Mouse (Mus musculus) testis, postnatal 14 days (tissue): Measurements from ENCODE around the gene Rhod.

Experiments used
- DNase-seq: peaks from one replicate; pipeline ENCODE4 v3.0.0; 2021; ENCODE audit warnings: low spot score

Gene Rhod

DNA sequence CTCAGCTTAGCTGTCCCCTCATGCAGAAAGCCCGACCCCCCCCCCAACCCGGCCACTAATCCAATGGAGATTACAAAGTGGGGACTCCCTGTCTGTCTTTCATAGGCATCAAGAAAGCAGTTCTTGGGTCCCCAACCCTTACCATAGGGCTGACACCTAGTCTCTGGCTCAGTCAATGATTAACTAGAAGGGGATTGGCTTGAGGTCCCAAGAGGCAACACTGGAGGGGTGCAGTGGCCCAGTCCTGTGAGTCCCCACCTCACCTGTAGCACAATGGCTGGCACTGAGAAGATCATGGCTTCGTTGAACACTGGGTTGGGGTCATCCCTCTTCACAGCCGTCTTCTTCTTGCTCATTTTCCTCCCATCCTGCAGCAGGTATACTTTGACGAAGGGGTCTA, 11.4 kb upstream of the Rhod start:
- DNase-seq: no peak

GRCm38 (mm10) chr19:4449230-4449629, 10.0 kb upstream of the Rhod start:
- DNase-seq: no peak

DNA sequence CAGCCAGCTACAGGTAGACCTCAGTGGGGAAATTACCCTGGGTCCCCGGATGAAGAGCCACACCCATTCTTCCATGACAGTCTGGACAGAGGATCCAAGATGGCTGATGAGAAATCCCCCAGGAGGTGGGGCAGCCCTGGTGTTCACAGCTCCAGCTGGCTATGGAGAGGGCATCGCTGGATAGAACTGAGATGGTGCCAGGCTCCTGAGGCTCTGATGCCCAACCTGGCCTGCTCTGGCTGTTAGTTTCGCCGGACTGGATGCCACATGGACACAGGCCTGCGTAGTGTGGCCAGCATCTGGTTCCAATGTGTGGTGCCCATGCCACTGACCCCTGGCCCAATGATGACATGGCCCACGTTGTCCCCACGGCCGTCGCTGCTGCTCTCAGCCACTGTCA, 8.2 kb upstream of the Rhod start:
- DNase-seq: no peak

DNA sequence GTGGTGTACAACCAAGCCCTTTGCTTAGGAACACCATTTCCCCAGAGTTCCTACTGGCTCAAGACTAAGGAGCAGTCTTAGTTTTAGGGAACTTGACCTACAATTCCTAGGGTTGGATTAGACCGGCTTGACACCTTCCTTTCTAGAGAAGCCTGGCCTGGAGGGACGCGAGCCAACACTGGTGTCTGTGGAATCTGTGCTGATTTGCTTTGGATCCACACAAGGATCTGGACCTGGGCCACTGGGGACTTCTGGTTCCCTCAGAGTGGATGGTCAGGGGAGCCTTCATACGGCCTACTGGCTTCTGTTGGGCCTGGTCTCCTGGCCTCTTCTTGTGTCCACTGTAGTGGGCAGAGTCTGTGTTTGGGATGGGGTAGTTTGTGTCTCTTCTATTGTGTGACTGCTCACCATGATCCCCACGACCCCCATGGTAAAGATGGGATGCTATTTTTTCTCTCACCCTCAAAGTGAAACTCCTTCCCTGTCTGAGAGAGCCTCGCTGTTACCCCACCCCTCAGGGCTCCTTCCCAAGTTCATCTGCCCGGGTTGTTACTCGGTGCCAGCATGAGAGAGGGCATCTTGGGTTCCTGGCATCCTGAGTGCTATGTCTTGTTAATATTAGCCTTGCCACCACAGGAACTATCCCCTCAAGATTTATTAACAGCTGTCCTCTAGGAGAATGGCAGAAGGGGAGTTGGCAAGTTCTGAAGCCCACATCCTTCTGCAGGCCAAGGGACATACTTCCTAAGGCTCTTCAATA, 7.6 kb upstream of the Rhod start:
- no peak for DNase-seq

DNA sequence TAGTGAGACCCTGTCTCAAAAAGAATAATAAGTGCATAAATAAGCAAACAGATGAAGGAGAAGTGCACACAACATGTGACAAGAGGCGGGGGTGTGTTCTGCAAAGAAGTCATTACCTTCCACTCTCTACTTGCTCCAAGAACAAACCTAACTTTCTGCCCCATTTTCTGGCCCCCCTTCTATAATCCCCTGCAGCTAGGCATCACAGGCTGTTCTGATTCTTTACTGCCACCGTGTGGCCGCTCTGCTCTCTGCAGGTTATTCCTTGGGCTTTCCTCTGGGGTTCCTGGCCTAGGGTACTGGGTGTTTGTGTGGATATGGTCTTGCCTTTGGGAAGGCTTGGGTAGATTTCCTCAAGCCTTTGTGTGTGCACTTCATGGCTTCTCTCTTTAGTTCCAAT, 3.2 kb upstream of the Rhod start:
- DNase-seq: peak; percentile 42

GRCm38 (mm10) chr19:4441621-4442161, 2.5 kb upstream of the Rhod start:
- no peak for DNase-seq

GRCm38 (mm10) chr19:4441090-4441591, 1.9 kb upstream of the Rhod start:
- peak; percentile 37 for DNase-seq

GRCm38 (mm10) chr19:4440222-4440621, 990 bp upstream of the Rhod start:
- no peak for DNase-seq

DNA sequence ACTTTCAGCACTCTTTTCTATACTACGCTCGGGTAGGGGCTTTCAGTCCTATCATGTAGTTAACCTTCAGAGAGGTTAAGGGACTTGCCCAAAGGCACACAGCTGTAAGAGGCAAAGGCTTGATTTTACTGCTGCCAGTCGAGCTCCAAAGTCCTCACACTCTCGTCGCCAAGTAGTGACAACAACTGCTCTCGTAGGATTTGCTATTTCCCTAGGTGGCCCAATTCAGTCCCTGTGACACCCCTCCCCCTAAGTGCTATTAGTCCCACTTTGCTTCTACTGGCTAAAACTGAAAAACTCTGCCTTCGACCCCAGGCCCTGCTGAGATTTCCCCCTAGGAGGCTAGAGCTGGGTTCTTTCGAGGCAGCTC, 456 bp downstream of the Rhod start:
- DNase-seq: no peak

GRCm38 (mm10) chr19:4437886-4438285, 1.3 kb downstream of the Rhod start:
- no peak for DNase-seq

GRCm38 (mm10) chr19:4436254-4436653, 3.0 kb downstream of the Rhod start:
- DNase-seq: no peak

GRCm38 (mm10) chr19:4434999-4435398, 4.2 kb downstream of the Rhod start:
- no peak for DNase-seq

- DNase-seq: no peak
Observed at GRCm38 (mm10) chr19:4433756-4434155, 5.5 kb downstream of the Rhod start.

- no peak for DNase-seq
Observed at GRCm38 (mm10) chr19:4430091-4430620, 9.1 kb downstream of the Rhod start.

DNA sequence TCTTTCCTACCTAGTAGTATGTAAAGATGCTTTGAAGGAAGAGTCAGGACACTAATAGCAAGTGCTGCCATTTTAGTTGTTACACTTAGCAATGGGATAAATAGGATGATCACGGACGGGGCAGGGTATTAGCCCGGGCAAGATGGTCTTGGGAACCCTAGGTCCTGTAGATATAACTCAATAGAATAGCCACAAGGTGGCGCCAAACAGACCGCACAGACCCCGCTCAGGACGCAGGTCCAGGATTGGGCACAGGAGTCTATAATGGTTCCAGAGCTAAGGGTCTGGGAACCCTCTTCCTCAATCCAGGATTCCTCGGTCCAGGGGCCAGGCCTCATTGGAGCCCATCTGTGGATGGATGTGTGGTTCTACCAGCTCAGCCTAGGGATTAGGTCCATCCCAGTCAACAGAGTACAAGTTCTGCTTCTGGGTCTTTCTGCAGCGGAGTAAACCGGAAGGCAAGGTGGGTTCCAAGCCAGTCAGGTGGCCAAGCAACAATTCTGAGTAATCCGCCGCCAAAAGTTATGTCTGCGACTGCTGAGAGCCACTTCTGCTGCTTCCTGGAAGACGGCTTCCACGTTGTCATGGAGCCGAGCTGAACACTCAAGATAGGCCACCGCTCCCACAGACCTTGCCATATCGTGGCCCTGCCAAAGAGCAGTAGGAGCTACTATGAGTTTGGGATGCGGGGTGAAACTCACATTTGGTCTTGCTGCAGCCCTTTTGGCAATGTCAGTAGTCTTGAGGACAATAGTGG, 13.4 kb downstream of the Rhod start:
- DNase-seq: no peak

DNA sequence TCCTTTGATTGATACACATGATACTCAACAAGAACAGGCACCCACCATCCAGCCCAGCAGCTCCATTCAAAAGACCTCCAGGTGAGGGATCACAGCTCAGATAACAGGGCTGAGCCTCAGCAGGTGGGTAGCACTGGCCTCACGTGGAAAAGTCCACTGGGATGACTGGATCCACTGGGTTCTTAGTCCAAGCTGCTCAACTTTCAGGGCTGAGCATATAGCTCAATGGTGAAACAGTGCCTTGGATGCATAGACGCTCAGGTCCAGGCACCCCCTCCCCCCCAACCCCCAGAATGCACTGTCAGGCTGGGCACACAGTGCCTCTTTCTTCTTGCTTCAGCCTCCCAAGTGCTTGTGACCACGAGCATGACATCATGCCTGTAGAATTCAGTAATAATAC, 16.2 kb downstream of the Rhod start:
- no peak for DNase-seq

- DNase-seq: no peak
Observed at GRCm38 (mm10) chr19:4422581-4422980, 16.7 kb downstream of the Rhod start.

- no peak for DNase-seq
Observed at GRCm38 (mm10) chr19:4420153-4420910, 18.9 kb downstream of the Rhod start.

DNA sequence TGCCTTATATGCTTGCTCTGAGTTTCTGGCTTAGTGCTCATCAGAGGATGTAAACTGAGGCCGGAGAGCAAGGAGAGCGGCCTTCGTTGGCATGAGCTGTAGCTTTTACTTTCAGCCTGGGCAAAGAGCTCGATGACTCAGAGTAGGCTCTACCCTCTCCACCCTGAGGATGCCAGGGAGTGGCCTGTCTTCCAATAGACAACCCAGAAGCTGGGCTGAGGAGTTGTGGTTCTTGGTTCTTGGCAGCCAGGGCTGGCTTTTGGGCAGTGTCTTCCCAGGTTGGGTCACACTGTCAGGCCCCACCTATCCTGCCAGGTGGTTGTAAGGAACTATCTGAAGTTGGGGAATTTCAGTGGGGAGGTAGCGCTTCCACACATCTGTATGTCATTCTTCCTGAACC, 19.5 kb downstream of the Rhod start:
- no peak for DNase-seq

- no peak for DNase-seq
Observed at GRCm38 (mm10) chr19:4417713-4418112, 21.5 kb downstream of the Rhod start.

- DNase-seq: no peak
Observed at GRCm38 (mm10) chr19:4417183-4417582, 22.0 kb downstream of the Rhod start.

DNA sequence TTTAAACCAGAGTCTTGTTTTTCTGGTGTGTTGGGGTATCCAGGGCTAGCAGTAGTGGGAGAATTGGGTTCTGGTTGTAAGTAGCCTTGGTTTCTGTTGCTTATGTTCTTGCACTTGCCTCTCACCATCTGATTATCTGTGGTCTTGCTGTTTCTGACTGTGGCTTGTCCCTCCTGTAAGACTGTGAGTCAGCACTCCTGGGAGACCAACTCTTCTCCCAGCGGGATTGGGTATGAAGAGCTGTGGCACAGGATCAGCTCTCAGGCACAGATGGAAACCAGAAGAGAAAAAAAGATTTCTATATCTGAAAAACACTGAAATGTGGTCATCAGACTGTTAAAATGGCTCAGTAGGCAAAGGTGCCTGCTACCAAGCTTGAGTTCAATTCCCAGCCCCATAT, 24.6 kb downstream of the Rhod start:
- DNase-seq: no peak
